Mouse (Mus musculus) small intestine, adult 2 months (tissue): ENCODE measurements at regions not wholly inside any gene's neighbourhood (a gene's known extent, or its start where the extent isn't known, plus 50 kb on each side); places are given as distances from the start of the nearest gene placed in this dataset.

Source experiments
- H3K27ac ChIP-seq: fragments of 200-500 bp; 2 replicates; pipeline ENCODE4 v1.5.1; 2012; ENCODE audit warnings: low read depth, low read length, control low read depth, inconsistent platforms; ENCODE audit not compliant: insufficient read depth
- H3K27me3 ChIP-seq: fragments of 200-500 bp; 2 replicates; pipeline ENCODE4 v1.6.1; 2012; ENCODE audit warnings: mild to moderate bottlenecking, moderate library complexity, low read length, inconsistent platforms; ENCODE audit not compliant: control insufficient read depth, insufficient read depth
- H3K36me3 ChIP-seq: fragments of 200-500 bp; 2 replicates; pipeline ENCODE4 v1.6.1; 2012; ENCODE audit warnings: mild to moderate bottlenecking, low read length, control low read depth, inconsistent platforms; ENCODE audit not compliant: control insufficient read depth, insufficient read depth
- H3K4me1 ChIP-seq: fragments of 200-500 bp; 2 replicates; pipeline ENCODE4 v1.6.1; 2012; ENCODE audit warnings: low read length, inconsistent platforms, mixed read lengths; ENCODE audit not compliant: control insufficient read depth, insufficient read depth, insufficient read length
- H3K4me3 ChIP-seq: fragments of 200-500 bp; 2 replicates; pipeline ENCODE4 v1.5.1; 2012; ENCODE audit warnings: low read depth, mild to moderate bottlenecking, control low read depth, inconsistent platforms, low read length, moderate library complexity
- CTCF ChIP-seq: fragments of 200-500 bp; IDR thresholded peaks from 2 replicates; pipeline ENCODE4 v1.5.1; 2012; ENCODE audit warnings: low read depth, mild to moderate bottlenecking, control low read depth, inconsistent platforms, low read length, moderate library complexity, mixed read lengths; ENCODE audit not compliant: insufficient replicate concordance, insufficient read length; ENCODE audit errors: extremely low read depth
- POLR2A ChIP-seq: fragments of 200-500 bp; IDR thresholded peaks from 2 replicates; pipeline ENCODE4 v1.6.1; 2012; ENCODE audit warnings: low read depth, mild to moderate bottlenecking, control low read depth, inconsistent platforms, low read length, moderate library complexity
- WGBS: fragments of 180-500 bp; shearing (Covaris S2); methylation state at CpG from one replicate; pipeline ENCODE4 v1.1.7; 2018; 5-methylcytosine and 5-hydroxymethylcytosine counted together

GRCm38 (mm10) chr5:43384689-43385375 lies 130.5 kb upstream of the C1qtnf7 start:
- Histone ChIP-seq H3K27me3 (no peaks in the 10 kb centered on the region), H3K27ac (no peak overlapping the region), H3K4me3 (no peak overlapping the region), H3K4me1 (no peaks in the 10 kb centered on the region), H3K36me3 (no peaks in the 10 kb centered on the region)
- WGBS: 40% methylated on average over 3 of the region's 3 CpGs
- TF ChIP-seq POLR2A: no peak
- no peak for TF ChIP-seq CTCF

GRCm38 (mm10) chr5:43390997-43391396 lies 124.3 kb upstream of the C1qtnf7 start:
- no peaks in the 10 kb centered on the region for H3K4me1 ChIP-seq
- H3K4me3 ChIP-seq: no peak overlapping the region
- WGBS: 37% methylated on average over 2 of the region's 2 CpGs
- no peak overlapping the region for H3K27ac ChIP-seq
- no peak for TF ChIP-seq POLR2A
- no peak for TF ChIP-seq CTCF
- no peaks in the 10 kb centered on the region for H3K27me3 ChIP-seq
- H3K36me3 ChIP-seq: no peaks in the 10 kb centered on the region

GRCm38 (mm10) chr5:43391412-43392029 lies 123.8 kb upstream of the C1qtnf7 start:
- 17% methylated on average over 3 of the region's 3 CpGs for WGBS
- Histone ChIP-seq H3K4me1 (no peaks in the 10 kb centered on the region), H3K36me3 (no peaks in the 10 kb centered on the region), H3K27me3 (no peaks in the 10 kb centered on the region), H3K27ac (no peak overlapping the region), H3K4me3 (no peak overlapping the region)
- TF ChIP-seq CTCF (peak; percentile 69; the same call in 1 of the 2 replicates), POLR2A (no peak)

GRCm38 (mm10) chr5:43392908-43393545 lies 122.3 kb upstream of the C1qtnf7 start:
- no peak for TF ChIP-seq CTCF
- no peak for TF ChIP-seq POLR2A
- Histone ChIP-seq H3K27ac (no peak overlapping the region), H3K27me3 (no peaks in the 10 kb centered on the region), H3K4me1 (no peaks in the 10 kb centered on the region), H3K36me3 (no peaks in the 10 kb centered on the region), H3K4me3 (no peak overlapping the region)
- 62% methylated on average over 8 of the region's 8 CpGs for WGBS

- no peak overlapping the region for H3K27ac ChIP-seq
- no peak overlapping the region for H3K4me3 ChIP-seq
- H3K36me3 ChIP-seq: no peaks in the 10 kb centered on the region
- 95% methylated on average over 2 of the region's 2 CpGs for WGBS
- TF ChIP-seq POLR2A: no peak
- TF ChIP-seq CTCF: no peak
- H3K4me1 ChIP-seq: no peaks in the 10 kb centered on the region
- no peaks in the 10 kb centered on the region for H3K27me3 ChIP-seq
Measured at GRCm38 (mm10) chr5:43417259-43417658, 98.1 kb upstream of the C1qtnf7 start.

GRCm38 (mm10) chr5:43422815-43423687 lies 92.3 kb upstream of the C1qtnf7 start:
- no peaks in the 10 kb centered on the region for H3K36me3 ChIP-seq
- no peak overlapping the region for H3K27ac ChIP-seq
- no peaks in the 10 kb centered on the region for H3K27me3 ChIP-seq
- no peaks in the 10 kb centered on the region for H3K4me1 ChIP-seq
- H3K4me3 ChIP-seq: no peak overlapping the region
- 71% methylated on average over 9 of the region's 9 CpGs for WGBS
- TF ChIP-seq POLR2A (no peak), CTCF (no peak)

- H3K36me3 ChIP-seq: no peaks in the 10 kb centered on the region
- no peaks in the 10 kb centered on the region for H3K4me1 ChIP-seq
- H3K4me3 ChIP-seq: no peak overlapping the region
- TF ChIP-seq CTCF (no peak), POLR2A (no peak)
- H3K27me3 ChIP-seq: no peaks in the 10 kb centered on the region
- 84% methylated on average over 9 of the region's 9 CpGs for WGBS
- H3K27ac ChIP-seq: no peak overlapping the region
Measured at GRCm38 (mm10) chr5:43424551-43425257, 90.6 kb upstream of the C1qtnf7 start.
